Mouse (Mus musculus): ENCODE results near the gene Nell2. TPM values are rescaled to one million over a fixed set of nuclear protein-coding genes. Genes with fewer than 3 reads are reported as not detected.

Nell2 gene
- total and polyA plus RNA-seq, 3 experiments, result not detected

- Histone ChIP-seq H3K9me3 (replicated peaks; ENCODE audit: low read length) (peaks cover 65% of the 10 kb centered on the region), H3K27me3 (replicated peaks) (no peaks in the 10 kb centered on the region), H3K36me3 (replicated peaks in 1 of 2; ENCODE audit: control insufficient read depth in 1 of 2, insufficient read depth in 1 of 2, low read length in 1 of 2) (no peaks in the 10 kb centered on the region), H3K4me1 (ENCODE audit: control insufficient read depth in 1 of 2, insufficient read depth in 2 of 2) (no peaks in the 10 kb centered on the region), H3K9ac (ENCODE audit: insufficient read depth, low read depth) (no peak overlapping the region), H3K4me2 (ENCODE audit: insufficient read depth, low read depth, poor library complexity, severe bottlenecking) (no peak overlapping the region), H3K79me2 (replicated peaks; ENCODE audit: control insufficient read depth, extremely low read depth, insufficient read depth, poor library complexity, severe bottlenecking) (no peaks in the 10 kb centered on the region), H3K4me3 (replicated peaks in 1 of 3; ENCODE audit: low read depth in 2 of 3, low read length in 2 of 3, poor library complexity in 1 of 3) (no peak overlapping the region), H3K27ac (ENCODE audit: insufficient read depth, low read depth) (no peak overlapping the region)
- DNase-seq (ENCODE audit: extremely low read depth), result no peak
- dilution Hi-C loops (cut with MboI; ENCODE audit: extremely low pct_ligation_motif_present, extremely low pct_unique_long_range_greater_than_20kb, low sequenced_read_pairs), result no loop called here
- TF ChIP-seq MEF2A (IDR thresholded peaks at IDR 0.05; ENCODE audit: borderline replicate concordance, low read depth, low read length) (no peak), MAFK (IDR thresholded peaks at IDR 0.05; ENCODE audit: insufficient replicate concordance, low read length) (no peak), ZKSCAN1 (IDR thresholded peaks at IDR 0.05; ENCODE audit: borderline replicate concordance, low read depth, low read length) (no peak), UBTF (IDR thresholded peaks at IDR 0.05; ENCODE audit: low read depth, low read length) (no peak), EP300 (IDR thresholded peaks at IDR 0.05; ENCODE audit: low read length) (no peak), USF2 (conservative IDR thresholded peaks at IDR 0.05; ENCODE audit: low read depth, low read length) (no peak), SMC3 (IDR thresholded peaks at IDR 0.05; ENCODE audit: low read depth, low read length) (no peak), CHD2 (IDR thresholded peaks at IDR 0.05; ENCODE audit: low read length) (no peak), ZNF384 (IDR thresholded peaks at IDR 0.05; ENCODE audit: low read depth, low read length) (no peak), GABPA (IDR thresholded peaks at IDR 0.05; ENCODE audit: insufficient replicate concordance, low read depth, low read length) (no peak), NRF1 (IDR thresholded peaks at IDR 0.05; ENCODE audit: low read depth, low read length) (no peak), MYC (IDR thresholded peaks at IDR 0.05; ENCODE audit: low read depth, low read length) (no peak), MAX (IDR thresholded peaks at IDR 0.05; ENCODE audit: low read length) (no peak), ZC3H11A (IDR thresholded peaks at IDR 0.05; ENCODE audit: low read depth, low read length) (no peak), ELF1 (IDR thresholded peaks at IDR 0.05; ENCODE audit: low read depth, low read length) (no peak), NELFE (IDR thresholded peaks at IDR 0.05; ENCODE audit: low read depth, low read length) (no peak), BHLHE40 (IDR thresholded peaks at IDR 0.05; ENCODE audit: low read depth, low read length) (no peak), KAT2A (IDR thresholded peaks at IDR 0.05; ENCODE audit: insufficient replicate concordance, low read length) (no peak)
- in situ Hi-C loops (cut with MboI; ENCODE audit: low pct_ligation_motif_present, low pct_unique_long_range_greater_than_20kb, low sequenced_read_pairs), result no loop called here
Observed at GRCm38 (mm10) chr15:95437740-95438139, 90.6 kb downstream of the Nell2 start.

GRCm38 (mm10) chr15:95436261-95436660 is 92.1 kb downstream of the Nell2 start:
- Histone ChIP-seq H3K4me2 (ENCODE audit: insufficient read depth, low read depth, poor library complexity, severe bottlenecking) (no peak overlapping the region), H3K9me3 (replicated peaks; ENCODE audit: low read length) (peaks cover 64% of the 10 kb centered on the region), H3K4me3 (replicated peaks in 1 of 3; ENCODE audit: low read depth in 2 of 3, low read length in 2 of 3, poor library complexity in 1 of 3) (no peak overlapping the region), H3K27ac (ENCODE audit: insufficient read depth, low read depth) (no peak overlapping the region), H3K36me3 (replicated peaks in 1 of 2; ENCODE audit: control insufficient read depth in 1 of 2, insufficient read depth in 1 of 2, low read length in 1 of 2) (no peaks in the 10 kb centered on the region), H3K27me3 (replicated peaks) (no peaks in the 10 kb centered on the region), H3K4me1 (ENCODE audit: control insufficient read depth in 1 of 2, insufficient read depth in 2 of 2) (no peaks in the 10 kb centered on the region), H3K9ac (ENCODE audit: insufficient read depth, low read depth) (no peak overlapping the region), H3K79me2 (replicated peaks; ENCODE audit: control insufficient read depth, extremely low read depth, insufficient read depth, poor library complexity, severe bottlenecking) (no peaks in the 10 kb centered on the region)
- in situ Hi-C loops (cut with MboI; ENCODE audit: low pct_ligation_motif_present, low pct_unique_long_range_greater_than_20kb, low sequenced_read_pairs), result no loop called here
- no peak for DNase-seq (ENCODE audit: extremely low read depth)
- dilution Hi-C loops (cut with MboI; ENCODE audit: extremely low pct_ligation_motif_present, extremely low pct_unique_long_range_greater_than_20kb, low sequenced_read_pairs), result no loop called here
- TF ChIP-seq MAZ (IDR thresholded peaks at IDR 0.05; ENCODE audit: low read depth, low read length), result no peak
- TF ChIP-seq GABPA (IDR thresholded peaks at IDR 0.05; ENCODE audit: insufficient replicate concordance, low read depth, low read length), result no peak
- no peak for TF ChIP-seq RCOR1 (conservative IDR thresholded peaks at IDR 0.05; ENCODE audit: low read depth, low read length)
- TF ChIP-seq USF2 (conservative IDR thresholded peaks at IDR 0.05; ENCODE audit: low read depth, low read length), result no peak
- TF ChIP-seq RAD21 (IDR thresholded peaks at IDR 0.05; ENCODE audit: low read depth, low read length), result no peak
- TF ChIP-seq TBP (conservative IDR thresholded peaks at IDR 0.05; ENCODE audit: low read depth, low read length), result no peak
- TF ChIP-seq MEF2A (IDR thresholded peaks at IDR 0.05; ENCODE audit: borderline replicate concordance, low read depth, low read length), result no peak
- no peak for TF ChIP-seq CHD2 (IDR thresholded peaks at IDR 0.05; ENCODE audit: low read length)

All from CH12.LX (cell line).